Mouse (Mus musculus): ENCODE results near the gene Bsx. TPM values are rescaled to one million over a fixed set of nuclear protein-coding genes. Genes with fewer than 3 reads are reported as not detected.

Gene Bsx
- polyA plus RNA-seq, 1 experiment: not detected

- DNase-seq (ENCODE audit: low spot score): no peak
Observed at GRCm38 (mm10) chr9:40889389-40889788, 15.5 kb downstream of the Bsx start.

GRCm38 (mm10) chr9:40892456-40892855 lies 18.5 kb downstream of the Bsx start:
- DNase-seq (ENCODE audit: low spot score): no peak

GRCm38 (mm10) chr9:40907413-40907812 lies 33.5 kb downstream of the Bsx start:
- DNase-seq (ENCODE audit: low spot score): no peak

DNA sequence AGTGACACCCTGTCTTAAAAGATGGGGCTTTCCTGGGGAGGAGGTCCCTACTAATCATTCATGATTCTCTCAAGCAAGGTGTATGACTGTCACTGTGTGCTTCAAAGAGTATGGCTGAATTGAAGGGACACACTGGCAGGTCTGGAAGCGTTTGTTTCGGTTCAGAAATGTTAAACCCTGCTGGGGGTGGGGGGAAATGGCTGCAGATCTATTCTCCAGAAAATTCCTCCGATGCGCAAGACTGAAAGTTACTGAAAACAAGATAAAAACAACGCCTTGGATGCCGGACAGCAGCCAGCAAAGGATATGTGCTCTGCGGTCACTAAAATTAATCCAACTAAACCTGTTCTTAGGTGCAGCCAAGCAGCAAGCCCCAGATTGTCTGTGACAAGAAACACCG lies 34.5 kb downstream of the Bsx start:
- no peak for DNase-seq (ENCODE audit: low spot score)

DNA sequence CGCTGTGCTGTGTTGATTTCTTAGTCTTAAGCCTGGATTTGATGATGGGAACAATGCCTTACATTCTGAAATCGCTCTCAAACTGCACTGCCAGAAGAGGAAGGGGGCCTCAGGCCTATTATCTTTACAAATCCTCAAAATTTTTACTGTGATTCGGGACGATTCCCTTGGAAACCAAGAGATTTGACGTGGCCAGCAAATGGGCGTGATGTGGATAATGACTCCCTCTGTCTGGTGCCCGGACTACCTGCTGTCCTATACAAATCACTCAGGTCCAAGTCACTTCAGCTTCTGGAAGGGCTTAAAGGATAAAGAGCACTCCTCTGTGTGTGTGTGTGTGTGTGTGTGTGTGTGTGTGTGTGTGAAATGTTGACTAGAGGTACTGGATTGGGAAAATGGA lies 35.0 kb downstream of the Bsx start:
- DNase-seq (ENCODE audit: low spot score): no peak

DNA sequence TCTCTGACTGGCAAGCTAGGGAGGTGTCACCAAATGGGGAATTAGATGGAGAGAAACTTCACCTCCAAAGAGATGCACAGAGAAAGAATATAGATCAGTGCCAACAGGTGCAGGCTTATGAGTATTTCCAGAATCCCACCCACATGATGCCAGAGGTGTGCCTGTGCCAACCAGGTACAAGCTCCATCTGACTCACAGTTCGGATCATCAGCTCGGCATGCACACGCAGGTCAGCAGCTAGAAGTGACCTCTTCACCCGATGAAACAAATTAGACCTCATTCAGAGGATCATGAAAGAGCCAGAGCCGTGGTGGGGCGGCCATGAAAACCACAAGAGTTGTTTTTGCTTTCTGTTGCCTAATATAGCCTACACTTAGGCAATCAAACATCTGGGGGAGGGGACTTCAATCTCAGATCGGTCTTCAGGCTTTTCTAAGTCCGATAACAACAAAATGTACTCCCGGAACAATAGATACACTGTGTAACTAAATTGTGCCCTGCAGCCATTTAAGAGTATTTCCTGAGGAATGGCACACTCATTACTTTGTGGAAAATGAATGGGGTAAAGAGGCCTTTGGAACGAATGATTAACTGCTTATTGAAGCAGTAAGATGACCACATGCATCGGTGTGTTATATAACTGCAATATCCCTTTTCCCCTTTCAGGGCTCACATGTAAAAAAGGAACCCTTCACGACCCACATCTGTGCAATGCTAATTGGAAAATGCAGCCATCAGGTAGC lies 44.1 kb downstream of the Bsx start:
- DNase-seq (ENCODE audit: low spot score): no peak

- DNase-seq (ENCODE audit: low spot score): no peak
Observed at GRCm38 (mm10) chr9:40927351-40927980, 53.5 kb downstream of the Bsx start.

Other genes with a start within 250 kb of the Bsx start
- not detected in 2 replicates for gene Gm21915, start 203.5 kb upstream of the Bsx start, polyA plus RNA-seq (2012; rRNA removed)
- 31.0 and 51.2 TPM in 2 replicates for gene Clmp, start 188.2 kb upstream of the Bsx start, polyA plus RNA-seq (2012; rRNA removed)
- gene Hspa8, start 73.1 kb upstream of the Bsx start, polyA plus RNA-seq (2012; rRNA removed): 1,107 and 1,301 TPM in 2 replicates
- not detected in 2 replicates for gene Jhy, start 90.0 kb downstream of the Bsx start, polyA plus RNA-seq (2012; rRNA removed)
- gene Crtam, start 130.5 kb downstream of the Bsx start, polyA plus RNA-seq (2012; rRNA removed): 0.08 and 0.10 TPM in 2 replicates

Measured in urinary bladder, adult 2 months (tissue).